Mouse (Mus musculus) monocyte, adult 2 months (primary cell): ENCODE data around the gene Ptch1.

Experiments used
- DNase-seq, 2 experiments: peaks; one replicate each; pipeline ENCODE4 v3.0.0; 2022; ENCODE audit warnings: low spot score in 2 of 2, low read depth in 1 of 2

The Ptch1 gene

DNA sequence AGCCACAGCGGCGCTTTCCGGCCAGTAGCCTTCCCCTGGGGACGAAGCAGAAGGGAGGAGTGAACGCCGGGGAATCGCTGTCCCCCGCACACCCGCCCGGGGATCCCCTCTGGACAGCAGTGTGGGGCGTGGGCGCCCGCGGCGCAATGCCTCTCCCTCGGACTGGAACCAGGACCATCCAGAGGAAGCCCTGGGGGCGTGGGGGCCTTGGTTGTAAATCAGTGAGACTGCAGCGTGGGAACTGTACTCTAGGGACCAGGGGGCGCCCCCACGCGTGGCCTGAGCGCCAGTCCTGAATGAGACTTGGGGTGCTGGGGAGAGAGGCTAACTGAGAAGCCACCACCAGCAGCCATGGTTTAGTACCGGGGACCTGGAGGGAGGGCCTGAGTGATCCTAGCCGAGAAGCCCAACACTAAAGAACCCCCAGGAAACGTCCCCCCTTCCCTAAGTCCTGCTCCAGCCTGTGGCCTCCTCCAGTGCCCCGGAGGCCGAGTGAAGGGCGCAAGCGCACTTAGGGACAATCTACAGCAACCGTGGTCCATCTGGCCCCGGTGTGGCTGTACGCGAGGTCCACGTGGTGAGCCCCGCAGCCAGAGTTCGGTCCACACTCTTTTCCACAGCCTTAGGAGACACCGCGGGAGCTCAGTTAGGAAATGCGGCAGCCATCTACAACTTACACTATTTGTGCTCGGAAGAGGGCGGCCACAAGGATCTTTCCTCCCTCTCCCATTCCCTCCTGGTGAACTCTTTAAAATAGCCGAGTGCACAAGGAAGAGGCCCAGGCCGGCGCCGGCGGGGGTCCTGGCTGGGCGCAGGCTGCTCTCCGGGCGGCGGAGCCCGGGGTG, 9.4 kb downstream of the Ptch1 start:
- no peak for DNase-seq

DNA sequence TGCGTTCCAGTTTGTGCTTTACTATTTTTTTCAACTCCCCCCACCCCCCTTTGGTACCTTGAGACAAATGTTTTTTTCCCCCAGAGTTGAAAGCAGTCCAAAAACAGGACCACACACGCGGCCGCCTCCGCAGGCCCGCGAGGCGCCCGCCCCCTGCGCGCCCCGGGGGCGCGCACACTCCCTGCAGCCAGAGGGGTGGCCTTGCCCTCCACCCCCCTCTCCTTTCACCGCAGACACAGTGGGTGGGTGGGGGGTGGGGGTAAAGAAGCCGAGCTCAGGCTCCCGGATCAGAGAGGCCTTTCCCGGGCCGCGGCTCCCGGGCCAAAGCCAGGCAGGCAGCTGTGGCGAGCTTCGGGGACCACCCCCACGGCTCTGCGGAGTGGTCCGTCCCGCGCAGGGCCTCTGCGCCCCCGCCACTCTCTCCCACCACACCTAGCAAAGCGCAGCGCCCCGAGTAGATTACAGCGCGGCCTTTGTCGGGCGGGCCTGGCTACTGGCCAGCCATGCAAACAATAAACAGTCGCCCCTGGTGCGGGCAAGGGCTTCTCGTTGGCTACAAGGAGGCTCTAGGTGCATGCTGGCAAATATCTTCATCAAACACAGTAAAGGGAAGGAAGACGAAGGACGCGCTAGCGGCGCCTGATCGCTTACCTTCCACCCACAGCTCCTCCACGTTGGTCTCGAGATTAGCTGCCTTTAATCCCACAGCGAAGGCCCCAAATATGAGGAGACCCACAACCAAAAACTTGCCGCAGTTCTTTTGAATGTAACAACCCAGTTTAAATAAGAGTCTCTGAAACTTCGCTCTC, 10.2 kb downstream of the Ptch1 start:
- no peak for DNase-seq

- DNase-seq: no peak
Measured at GRCm38 (mm10) chr13:63562141-63562971, 11.0 kb downstream of the Ptch1 start.

- no peak for DNase-seq
Measured at GRCm38 (mm10) chr13:63558297-63558890, 15.0 kb downstream of the Ptch1 start.

GRCm38 (mm10) chr13:63556431-63556830, 17.0 kb downstream of the Ptch1 start:
- no peak for DNase-seq

DNA sequence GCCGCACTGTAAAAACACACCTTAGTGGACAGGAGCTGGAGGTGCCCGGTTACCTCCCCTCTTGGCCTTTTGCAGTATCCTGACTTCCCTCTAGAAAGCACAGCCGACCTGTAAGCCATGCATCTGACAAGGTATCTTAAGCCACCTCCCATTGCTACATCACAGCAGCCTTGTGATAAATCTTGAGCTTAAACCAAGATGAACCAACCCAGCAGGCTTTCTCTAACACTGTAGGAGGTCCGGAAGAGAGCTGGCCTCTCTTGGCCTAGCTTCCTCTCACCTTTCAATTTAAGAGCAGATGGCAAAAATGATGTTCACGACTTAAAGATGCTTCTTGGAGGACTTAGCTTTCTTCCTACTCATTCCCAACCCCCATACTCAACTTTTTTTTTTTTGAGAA, 17.5 kb downstream of the Ptch1 start:
- no peak for DNase-seq

GRCm38 (mm10) chr13:63554569-63554968, 18.8 kb downstream of the Ptch1 start:
- DNase-seq: no peak

- no peak for DNase-seq
Measured at GRCm38 (mm10) chr13:63553436-63553835, 20.0 kb downstream of the Ptch1 start.

GRCm38 (mm10) chr13:63552291-63552932, 21.0 kb downstream of the Ptch1 start:
- no peak for DNase-seq

DNA sequence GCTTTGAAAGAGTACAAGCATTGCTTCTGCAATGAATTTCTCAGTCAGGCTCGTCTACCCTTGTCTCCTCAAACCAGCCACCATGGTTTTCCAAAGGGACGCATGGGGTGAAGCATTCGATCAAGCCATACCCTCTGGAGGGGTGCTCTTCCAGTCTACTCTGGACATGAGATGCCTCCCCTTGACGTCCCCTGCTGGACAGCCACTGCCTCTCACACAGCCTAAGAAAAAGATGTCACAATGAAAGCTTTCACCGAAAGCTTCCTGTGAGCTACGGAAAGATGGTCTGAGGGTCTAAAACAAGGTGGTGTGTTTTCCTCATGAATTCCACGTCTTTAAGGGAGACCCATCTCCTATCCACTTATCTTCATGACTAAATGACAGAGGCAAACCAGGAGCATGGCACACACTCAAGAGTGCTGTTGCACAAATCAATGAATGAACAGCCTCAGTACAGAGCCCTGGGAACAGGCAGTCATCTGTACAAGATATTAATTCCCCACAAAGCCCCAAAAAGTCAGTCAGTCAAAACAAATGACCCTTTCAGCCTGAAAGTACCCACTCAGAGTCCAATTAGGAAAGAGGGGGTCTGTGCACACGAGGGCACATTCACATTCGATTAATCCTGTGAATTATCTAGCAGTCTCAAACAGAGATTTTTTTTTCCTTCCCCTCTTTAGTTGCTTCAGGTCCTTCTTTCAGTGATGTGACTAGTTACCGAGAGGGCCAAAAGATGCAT, 21.7 kb downstream of the Ptch1 start:
- no peak for DNase-seq

GRCm38 (mm10) chr13:63550367-63550766, 23.0 kb downstream of the Ptch1 start:
- DNase-seq: no peak

GRCm38 (mm10) chr13:63549210-63549609, 24.2 kb downstream of the Ptch1 start:
- DNase-seq: no peak

DNA sequence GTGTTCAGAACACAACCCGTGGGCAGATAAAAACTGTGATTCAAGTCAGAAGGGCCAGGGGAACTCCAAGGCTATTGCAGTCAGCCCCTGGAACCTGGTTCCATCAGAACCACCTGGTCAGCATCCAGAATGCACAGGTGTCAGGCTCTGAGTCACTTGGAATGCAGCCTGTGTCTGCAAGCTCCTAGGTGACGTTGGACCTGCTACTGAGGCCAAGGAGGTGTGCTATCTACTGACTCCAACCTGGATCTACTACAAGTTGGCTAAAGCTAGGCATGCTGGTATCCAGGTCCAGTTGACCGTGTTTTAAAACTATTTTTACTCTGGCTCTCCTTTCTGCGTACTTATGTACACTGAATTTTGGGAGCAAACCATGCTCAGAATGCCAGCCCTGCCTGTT, 24.8 kb downstream of the Ptch1 start:
- DNase-seq: no peak

- no peak for DNase-seq
Measured at GRCm38 (mm10) chr13:63545291-63545690, 28.1 kb downstream of the Ptch1 start.

GRCm38 (mm10) chr13:63544967-63545253, 28.5 kb downstream of the Ptch1 start:
- DNase-seq: no peak

GRCm38 (mm10) chr13:63544119-63544966, 29.1 kb downstream of the Ptch1 start:
- no peak for DNase-seq

- DNase-seq: no peak
Measured at GRCm38 (mm10) chr13:63543459-63543858, 29.9 kb downstream of the Ptch1 start.

GRCm38 (mm10) chr13:63542796-63543384, 30.5 kb downstream of the Ptch1 start:
- DNase-seq: no peak

DNA sequence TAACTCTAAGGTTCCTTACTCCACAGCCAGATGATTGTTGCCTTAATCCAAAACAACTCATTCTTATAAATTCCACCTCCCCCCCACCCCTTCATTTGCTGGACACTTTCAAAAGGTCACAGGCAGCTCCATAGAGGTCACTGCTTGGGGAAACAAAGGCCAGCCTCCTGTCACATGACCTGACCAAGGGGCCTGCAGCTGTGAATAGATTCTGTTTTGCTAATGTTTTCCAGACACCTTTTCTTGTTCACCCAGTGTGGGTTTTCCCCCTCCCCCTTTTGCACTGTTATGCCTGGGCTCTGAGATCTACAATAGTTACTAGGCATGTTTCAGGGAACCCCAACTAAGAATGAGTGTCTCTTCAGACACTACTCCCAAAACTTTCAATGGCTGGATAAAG, 31.9 kb downstream of the Ptch1 start:
- no peak for DNase-seq
